Mouse (Mus musculus) cerebellum, adult 11 months (tissue): ENCODE data around the gene Dip2b.
A peak's percentile ranks its signal among the peaks of the same experiment; 100 is the strongest.

Source experiments
- DNase-seq: peaks from one replicate; pipeline ENCODE4 v3.0.0; 2022

Gene Dip2b

DNA sequence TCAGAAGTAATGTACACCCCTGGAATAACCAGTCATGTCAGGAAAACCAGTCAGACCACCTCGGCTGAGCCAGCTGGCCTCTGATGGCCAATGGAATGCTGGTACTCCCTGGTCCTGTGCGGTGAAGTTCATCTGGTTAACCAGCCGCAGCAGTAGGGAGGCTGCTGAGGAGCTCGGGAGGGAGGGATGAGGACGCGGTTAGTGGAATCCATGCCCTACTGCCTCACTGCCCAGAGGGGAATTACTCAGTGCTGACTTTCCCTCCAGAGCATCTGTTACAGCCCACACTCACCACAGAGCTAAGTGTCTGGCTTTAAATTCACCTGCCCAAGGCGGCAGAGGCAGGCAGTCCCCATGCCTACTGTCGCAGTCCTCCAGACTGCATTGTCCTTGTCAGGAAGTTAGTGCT, 51.2 kb downstream of the Dip2b start:
- DNase-seq: no peak

DNA sequence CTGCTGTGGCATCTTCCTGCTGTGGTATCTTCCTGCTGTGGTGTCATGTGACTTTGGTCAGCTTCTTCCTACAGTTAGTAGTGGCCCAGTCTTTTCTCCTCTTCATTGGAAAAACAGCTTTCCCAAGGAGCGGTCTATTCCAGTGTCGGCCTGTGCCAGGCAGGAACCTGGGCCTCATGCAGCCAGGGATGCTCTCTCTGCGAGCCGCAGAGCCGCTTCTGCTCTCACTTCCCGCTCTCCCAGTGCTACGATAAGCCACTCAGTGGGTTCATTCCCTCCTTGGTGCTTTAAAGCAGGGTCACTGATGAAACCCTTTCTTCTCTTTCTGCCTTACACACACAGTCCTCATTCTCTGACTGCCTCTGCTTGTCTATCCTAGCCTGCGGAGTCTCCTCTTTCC, 53.4 kb downstream of the Dip2b start:
- no peak for DNase-seq

- DNase-seq: no peak
Observed at GRCm38 (mm10) chr15:100092258-100092657, 53.8 kb downstream of the Dip2b start.

GRCm38 (mm10) chr15:100096587-100097428, 58.3 kb downstream of the Dip2b start:
- no peak for DNase-seq

- no peak for DNase-seq
Observed at GRCm38 (mm10) chr15:100100336-100100735, 61.9 kb downstream of the Dip2b start.

- no peak for DNase-seq
Observed at GRCm38 (mm10) chr15:100101206-100101605, 62.7 kb downstream of the Dip2b start.

- DNase-seq: no peak
Observed at GRCm38 (mm10) chr15:100104126-100104525, 65.7 kb downstream of the Dip2b start.

GRCm38 (mm10) chr15:100108071-100108782, 69.8 kb downstream of the Dip2b start:
- no peak for DNase-seq

GRCm38 (mm10) chr15:100109916-100110315, 71.5 kb downstream of the Dip2b start:
- DNase-seq: no peak

GRCm38 (mm10) chr15:100111891-100112290, 73.4 kb downstream of the Dip2b start:
- DNase-seq: no peak

DNA sequence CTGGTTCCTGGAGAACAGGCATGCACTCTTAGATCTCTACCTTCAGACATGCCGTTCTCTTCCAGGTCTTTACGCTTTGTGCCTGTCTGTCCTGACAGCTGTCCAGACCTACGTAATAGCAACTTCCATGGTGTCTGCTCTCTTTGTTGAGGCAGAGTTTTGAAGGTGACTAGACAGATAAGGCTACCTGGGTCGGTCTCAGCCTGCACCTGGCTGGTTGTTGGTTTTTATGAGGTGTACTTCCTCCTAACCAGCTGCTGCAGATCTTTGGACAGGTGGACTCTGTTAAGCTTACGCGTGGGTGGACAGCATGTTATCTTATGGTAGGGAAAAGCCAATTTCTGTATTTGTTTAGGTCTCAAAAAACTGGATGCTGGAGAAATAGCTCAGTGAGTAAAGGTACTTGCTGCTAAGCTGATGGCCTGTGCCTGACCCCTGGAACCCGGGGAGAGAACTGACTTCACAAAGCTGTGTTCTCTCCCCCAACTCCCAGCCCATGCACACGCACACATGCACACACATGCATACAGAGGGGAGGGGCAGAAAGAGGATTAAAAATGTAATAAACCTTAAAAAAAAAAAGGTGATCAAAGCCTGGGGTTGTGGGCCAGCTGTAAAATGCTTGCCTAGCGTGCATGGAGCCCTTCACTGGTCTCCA, 74.0 kb downstream of the Dip2b start:
- DNase-seq: no peak

- DNase-seq: no peak
Observed at GRCm38 (mm10) chr15:100113343-100114275, 75.1 kb downstream of the Dip2b start.

DNA sequence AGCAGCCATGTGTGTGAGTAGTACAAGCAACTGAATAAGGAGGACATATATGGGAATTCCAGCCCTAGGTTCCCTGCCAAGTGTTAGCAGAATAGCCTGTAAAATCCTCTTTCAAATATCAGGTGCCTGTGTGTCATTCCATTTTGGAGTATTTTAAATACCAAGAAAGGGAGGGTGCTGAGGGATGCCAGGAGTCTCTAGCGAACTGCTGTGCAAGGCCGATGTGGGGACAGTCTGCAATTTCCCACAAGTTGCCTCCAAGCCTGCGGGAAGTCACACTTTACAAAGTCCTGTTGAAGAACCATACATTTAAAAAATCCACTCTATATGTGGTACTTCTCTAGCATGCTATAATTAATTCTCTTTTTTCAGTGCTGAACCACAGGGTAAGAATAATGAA, 77.0 kb downstream of the Dip2b start:
- DNase-seq: no peak

GRCm38 (mm10) chr15:100116325-100116724, 77.9 kb downstream of the Dip2b start:
- DNase-seq: no peak

DNA sequence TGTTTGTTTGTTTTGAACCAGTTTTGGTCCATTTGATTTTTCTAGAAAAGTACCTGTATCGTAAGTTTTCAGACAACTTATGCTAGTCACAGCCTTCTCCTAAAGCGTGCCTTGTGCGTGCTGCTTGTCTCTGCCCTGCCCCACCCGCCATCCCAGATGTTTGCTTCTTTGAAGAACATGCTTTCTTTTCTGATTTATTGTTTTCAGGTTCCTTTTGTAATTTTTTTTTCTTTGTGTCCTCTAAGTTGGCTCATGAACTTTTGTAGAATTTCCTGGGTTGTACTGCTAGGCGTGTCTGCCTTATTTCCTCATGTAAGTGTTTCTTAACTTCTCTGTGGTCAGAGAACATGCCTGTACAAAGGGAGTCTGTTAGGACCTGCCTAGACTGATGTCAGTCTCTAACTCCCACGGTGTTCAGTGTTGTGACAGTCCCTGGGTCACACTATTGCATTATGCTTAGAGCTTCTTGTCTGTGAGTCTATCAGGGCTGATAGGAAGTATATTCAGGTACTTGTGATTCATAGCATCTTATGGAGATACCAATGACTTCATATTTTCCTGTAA, 80.8 kb downstream of the Dip2b start:
- no peak for DNase-seq

DNA sequence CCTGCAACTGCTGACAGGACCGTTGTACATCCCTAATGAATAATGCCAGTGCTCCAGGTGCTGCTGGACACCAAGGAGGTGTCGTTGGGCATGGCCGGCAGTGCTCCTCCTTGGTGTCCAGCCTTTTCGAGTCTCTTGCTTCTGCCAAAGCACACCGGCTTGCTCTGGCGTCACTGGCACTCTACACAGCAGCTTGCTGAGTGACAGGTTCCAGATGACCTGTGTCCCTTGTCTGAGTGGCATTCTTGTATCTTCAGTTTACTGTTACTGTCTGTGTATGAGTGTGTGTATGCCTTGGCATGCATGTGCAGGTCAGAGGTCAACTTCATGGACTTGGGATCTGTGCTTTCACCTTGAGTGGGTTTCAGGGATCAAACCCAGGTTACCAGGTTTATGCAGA, 83.0 kb downstream of the Dip2b start:
- DNase-seq: no peak

GRCm38 (mm10) chr15:100123867-100124266, 85.4 kb downstream of the Dip2b start:
- no peak for DNase-seq

DNA sequence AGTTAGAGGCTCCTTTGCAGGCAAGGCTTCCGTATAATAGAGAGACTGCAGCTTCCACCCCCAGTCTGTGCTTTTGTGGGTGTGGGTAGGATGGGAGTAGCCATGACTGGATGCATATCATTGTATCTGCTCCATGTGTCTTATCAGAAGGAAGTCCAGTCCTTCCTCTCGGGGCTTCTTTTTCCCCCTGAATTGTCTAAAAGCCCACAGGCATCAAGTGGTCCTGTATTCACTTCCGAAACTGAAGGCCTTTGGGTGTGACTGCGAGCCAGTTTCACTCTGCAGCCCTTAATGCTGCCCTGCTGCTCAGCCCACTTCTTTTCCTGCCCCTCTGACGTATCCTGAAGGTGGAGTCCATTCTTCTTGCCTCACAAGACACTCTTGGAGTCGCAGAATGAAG, 86.8 kb downstream of the Dip2b start:
- DNase-seq: no peak

DNA sequence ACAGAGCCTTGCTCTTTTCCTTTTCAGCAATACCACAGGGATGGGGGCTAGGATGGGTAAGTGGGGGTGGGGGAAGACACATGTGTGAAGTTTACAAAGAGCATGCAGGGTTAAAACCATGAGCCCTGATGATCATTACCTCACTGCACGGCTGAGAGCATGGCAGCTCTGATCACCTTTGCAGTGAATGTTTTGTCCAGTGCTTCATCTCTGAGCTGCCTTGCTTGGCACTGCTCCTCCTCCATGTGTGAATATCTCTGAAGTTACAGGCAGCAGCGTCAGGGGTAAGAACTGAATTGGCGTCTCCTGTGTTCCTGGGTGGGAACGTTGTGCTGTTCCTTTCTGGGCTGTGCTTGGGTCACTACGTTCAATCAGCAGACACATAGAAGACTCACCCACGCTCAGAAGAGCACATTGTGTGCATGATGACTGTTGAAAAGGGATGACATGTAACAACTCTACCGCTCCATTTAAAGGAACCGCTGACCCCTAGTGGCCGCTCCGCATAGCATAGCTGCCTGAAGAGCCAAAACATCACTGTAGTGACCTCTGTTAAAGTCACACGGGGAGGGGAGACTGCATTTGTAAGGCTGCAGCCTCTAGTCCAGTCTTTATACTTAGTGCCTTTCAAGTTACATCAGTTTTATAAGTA, 88.1 kb downstream of the Dip2b start:
- peak; percentile 84 for DNase-seq

DNA sequence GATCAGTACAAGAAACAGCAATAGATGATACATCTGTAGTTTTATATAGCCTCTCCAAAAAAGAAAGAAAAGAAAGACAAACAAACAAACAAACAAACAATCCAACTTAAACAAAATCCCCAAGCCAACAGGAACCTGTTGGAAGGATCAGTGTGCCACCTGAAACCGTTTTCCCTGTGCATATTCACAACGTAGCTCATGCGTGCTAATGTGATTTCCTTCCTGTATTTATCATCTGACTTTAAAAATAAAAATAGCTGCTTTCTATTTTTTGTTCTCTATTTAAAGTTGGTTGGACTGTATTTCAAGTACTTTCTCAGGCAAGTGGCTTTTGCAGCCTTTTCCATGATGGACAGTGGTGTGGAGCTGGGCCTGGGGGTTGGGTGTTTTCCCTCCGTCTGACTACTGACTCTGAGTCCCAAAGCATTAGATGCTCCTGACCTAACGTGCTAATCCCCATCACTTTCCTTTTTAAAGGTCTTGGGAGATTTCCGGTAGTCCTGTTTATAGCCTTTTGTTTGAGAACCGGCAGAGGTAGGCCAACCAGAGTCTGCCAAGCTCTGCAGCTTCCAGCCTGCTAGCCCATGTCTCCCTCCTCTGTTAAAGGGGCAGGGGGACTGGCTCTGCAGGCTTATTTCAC, 90.8 kb downstream of the Dip2b start:
- DNase-seq: no peak

DNA sequence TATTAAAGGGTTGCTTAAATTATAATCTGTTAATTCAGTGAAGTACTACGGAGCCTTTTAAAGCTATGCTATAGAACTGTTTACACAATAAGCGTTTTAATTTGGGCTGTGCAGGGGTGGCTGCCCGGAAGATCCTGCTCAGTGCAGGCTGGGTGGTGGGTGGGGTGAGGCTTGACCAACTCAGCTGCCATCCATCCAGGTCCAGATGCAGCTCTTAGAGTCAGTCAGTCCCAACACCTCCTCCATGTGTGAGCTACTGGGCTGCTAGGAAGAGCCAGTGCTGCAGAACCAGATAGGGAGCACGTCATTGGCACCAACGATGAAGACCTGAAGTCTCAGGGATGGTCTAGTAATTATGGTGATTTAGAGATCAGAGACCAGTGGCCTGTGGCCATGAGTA, 101.2 kb downstream of the Dip2b start:
- no peak for DNase-seq
